Mouse (Mus musculus) gastrocnemius, postnatal 25 days (tissue): ENCODE data around the gene Stx8. TPM values are rescaled to one million over a fixed set of nuclear protein-coding genes. Genes with fewer than 3 reads are reported as not detected.

ENCODE experiments used
- DNase-seq: peaks from one replicate; pipeline ENCODE4 v3.0.0; 2022
- total RNA-seq, 2 experiments: library from RNA; stranded (reverse); gene quantifications; 1 replicate in 1 of 2; 2 replicates in 1 of 2; pipeline ENCODE4 v1.2.3; 2021

Gene Stx8
- total RNA-seq, 2 experiments from 2014 or later, result 22.4 to 23.0 TPM

DNA sequence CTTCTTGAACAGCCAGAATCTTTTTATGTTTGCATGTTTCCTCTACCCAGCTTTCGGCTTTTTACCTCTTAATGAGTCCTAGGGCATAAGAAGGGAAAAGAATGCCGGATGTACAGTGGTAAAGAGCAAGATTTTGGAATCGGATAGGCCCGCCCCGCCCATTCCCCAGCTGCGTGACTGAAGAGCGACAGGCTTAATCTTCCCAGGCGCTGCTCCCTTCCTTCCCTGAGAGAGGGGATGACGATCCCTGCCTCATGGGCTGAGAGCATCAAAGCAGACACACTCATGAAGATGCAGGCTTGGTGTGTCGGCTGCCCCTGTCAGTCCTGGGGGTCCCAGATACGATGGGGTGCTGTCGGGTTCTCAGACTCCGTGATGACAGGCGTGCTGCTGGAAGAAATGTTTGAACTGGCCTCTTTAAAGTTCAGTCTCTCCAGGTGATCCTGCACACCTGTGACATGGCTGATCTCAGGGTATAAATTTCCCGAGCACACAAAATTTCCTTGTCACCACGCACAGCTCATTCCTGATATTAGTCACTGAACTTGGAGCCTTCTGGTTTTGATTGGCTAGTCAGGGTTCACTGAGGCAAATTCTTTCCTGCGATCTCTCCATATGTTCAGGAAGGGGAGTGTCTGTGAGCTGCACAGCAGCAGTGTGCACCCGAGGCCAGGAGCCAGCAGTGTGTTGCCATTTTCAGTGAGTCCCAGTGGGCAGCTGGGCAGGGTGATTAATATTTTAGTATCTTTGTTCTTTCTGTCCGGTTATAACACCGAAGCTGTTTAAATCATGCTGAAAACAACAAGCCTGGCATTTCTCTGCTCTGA is 70.4 kb downstream of the Stx8 start:
- DNase-seq, result no peak

DNA sequence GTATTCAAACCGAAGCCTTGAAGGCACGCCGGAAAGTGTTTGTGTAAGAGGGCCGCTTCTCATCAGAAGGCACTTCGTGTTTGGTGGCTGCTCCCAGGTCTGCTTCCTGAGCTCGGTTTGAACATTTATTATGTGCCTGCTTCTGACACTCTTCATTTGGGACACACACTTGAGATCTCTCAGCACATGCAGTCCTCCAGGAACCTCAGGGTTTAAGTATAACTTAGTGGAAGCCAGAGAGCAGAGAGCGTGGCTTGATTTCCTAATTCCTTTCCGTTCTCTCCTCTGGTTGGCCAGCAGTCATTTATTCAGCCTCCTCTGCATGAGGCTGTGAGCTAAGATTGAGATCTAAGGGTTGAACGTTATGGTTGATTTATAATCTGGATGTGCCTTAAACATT is 71.1 kb downstream of the Stx8 start:
- DNase-seq, result no peak

DNA sequence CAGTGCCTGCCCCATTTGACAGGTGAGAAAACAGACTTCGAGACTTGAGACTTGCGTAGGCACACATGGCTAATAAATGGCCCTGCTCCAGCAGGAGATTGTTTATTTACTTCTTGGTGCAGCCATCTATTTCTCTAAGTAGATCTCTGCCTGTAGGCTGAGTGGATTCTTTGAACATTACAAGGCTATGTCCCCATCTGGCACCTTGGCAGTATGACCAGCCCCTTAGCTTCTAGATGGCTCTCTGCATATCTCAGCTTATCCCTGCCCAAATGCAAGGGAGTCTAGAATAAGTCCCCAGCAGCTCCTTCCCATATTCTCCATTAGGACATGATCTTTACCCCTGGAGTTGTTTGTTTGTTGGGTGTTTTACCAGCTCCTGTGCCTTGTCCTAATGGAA is 72.1 kb downstream of the Stx8 start:
- no peak for DNase-seq

DNA sequence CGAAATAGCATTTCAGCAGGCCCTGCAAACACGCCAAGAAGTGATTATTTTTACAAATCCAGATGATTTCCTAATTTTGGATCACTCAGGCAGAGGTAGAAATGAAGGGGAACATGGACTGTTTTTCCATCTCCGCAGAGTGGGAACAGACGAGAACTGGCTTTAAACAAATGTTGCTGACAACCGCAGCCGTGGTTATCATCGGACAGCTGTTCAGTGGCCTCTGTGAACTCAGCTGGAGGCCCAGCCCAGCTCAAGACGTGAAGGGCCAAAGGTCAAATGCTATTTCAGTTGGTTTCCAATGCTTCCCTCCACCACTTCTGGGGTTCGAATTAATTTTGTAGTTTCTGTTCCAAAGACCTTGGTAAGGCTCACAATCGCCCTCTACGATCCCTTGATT is 78.2 kb downstream of the Stx8 start:
- DNase-seq, result peak; percentile 59

DNA sequence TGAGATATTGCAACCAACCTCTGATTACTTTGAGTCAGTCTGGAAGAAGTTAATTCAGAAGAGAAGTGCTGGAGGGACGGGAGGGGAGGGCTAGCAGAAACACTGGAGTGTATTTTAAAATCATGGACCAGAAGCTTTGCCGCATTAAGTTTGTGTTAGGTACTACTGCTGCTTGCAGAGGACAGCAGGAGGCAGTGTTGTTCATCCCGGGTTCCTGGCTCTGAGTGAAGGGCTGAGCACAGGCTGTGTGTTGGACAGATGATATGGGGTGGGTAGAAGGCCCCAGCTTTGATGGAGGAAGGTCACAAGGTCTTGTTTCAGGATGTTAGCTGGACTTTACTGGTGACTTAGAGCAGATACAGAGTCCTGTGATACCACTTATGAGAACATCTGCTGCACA is 80.9 kb downstream of the Stx8 start:
- no peak for DNase-seq

DNA sequence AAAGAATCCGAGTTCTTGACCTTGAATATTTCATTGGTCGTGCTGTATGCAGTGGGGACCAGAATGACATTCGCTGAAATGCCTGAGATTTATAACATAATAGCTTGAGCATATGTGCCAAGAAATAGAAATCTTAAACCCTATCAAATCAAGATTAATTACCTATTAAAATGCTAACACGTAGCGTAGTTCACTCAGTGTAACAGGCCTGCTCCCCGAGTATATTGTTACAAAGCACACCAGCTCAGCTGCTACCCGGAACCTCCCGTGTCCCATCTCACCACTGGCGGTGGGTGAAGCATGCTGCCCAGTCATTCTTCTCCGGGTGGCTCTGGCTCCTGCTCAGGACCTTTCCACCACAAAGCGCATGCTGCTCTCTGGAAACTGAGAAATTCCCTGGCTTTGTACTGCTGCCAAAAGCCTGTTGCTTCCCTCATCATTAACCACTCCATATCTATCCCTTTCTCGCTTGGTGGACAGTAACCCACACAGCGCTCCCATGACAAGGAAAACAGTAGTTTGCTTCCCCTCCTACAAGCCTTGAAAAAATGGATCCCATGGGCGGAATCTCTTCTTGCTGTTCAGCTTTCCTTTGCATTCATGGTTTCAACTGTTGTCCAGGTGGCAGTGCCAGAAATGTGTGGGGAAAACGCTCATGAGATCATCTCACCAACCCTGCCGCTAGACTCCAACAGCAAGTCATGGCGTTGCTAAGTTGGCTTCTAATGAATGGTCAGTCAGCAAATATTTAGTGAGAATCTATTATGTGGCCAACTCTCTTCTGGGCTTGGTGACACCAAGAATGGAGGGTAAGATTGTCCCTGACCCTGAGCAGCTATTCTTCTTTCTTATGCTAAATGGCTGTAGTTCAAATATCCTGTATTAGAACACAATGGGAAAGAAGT is 83.5 kb downstream of the Stx8 start:
- no peak for DNase-seq

DNA sequence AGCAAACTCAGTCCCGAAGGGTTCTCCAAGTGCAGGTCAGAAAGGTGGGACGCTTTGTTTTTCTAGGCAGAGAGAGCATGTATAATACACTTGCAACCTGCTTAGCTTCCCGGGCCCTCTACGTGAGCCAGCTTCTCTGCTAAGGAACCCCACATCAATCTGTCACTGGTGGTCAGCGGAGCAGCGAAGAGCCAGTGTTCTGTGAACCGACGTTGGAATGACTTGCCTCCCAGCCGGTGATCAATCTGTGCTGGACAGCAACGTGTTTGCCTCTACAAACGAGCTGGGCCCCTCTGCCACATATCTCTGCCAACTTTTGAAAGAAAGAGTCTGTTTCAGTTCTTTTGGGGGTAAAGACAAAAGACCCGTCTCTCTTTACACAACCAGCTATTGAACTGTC is 84.7 kb downstream of the Stx8 start:
- DNase-seq, result no peak

DNA sequence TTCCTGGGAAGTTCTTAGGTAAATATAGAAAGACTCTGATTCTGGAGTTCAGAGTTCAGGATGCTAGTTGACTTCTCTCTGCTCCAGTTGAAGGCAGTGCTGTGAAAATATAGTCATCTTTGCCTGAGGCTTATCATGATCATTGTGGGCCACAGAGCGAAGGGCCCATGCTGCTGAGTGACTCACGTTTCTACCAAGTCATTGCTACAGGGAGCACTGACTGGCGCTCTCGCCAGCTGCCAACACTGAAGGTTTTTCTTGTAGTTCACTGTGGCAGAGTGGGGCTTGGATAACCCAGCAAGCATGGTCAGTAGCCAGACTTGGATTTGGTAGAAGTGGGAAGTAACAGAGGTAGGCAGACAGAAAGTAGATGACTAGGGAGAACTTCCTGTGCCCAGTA is 85.3 kb downstream of the Stx8 start:
- DNase-seq, result no peak

DNA sequence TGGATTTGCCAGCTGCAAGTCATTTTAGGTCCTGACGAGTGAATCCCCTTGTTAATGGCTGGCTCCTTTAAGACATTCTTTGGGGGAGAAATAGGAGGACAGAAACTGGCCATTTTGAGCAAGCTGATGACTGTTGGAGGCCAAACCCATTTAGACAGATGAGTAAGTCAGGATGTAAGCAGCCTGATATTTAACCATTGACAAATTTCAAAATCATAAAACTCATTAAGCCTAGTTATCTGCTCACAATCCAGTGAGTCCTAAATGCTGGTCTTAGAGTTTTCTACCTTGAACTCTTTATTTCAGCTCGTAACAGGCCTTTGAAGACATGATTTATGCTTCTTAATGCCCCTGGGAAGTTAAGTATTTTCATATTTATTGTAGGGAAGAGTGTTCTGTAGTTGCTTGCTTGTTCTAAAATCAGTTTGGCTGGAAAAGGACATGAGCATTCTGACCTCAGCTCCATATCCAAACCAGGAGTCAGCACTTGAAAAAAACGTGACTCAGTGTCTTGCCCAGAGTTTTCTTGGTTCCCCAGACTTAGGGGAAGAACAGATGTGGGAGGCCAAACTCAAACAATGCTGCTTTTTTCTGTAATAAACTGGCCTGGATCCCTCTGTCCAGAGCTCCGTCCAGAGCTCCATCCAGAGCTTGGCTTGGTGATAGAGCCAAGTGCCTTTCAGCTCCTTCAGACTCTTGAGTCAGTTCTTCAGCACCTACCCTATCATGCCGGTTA is 92.6 kb downstream of the Stx8 start:
- DNase-seq, result peak; percentile 47

DNA sequence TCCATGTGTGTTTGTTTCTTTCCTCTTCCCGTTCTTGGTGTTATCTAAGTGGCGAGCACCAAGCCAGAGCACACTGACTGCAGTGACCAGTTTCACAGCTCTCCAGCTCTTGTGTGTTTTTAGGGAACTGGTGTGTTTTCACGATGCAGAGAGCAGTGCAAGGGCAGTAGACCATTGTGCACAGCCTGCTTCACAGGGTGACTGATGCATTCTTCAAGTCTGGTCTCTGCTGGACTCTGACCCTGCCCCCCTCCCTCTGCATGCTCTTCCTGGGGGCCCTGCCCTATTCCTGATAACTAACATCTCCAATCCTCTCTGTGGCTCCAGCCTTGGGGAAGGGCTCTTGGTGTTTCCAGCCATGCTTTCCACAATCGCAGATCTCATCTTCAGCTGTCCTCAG is 94.7 kb downstream of the Stx8 start:
- DNase-seq, result no peak

DNA sequence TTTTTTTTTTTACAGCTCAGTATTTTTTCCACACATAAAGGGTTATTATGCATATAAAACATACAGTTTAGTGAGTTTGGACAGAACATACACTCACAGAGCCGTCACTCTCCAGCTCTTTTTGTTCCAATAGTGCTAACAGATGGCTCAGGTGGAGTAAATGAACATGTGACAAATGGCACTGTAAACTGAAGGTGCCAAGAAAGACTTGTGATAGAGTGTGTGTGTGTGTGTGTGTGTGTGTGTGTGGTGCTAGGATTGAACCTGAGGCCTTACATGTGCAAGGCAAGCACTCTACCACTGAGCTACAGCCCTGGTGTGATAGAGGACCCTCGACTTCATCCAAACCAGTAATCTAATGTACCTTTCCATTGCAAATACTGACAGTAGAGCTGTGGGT is 96.1 kb downstream of the Stx8 start:
- no peak for DNase-seq

DNA sequence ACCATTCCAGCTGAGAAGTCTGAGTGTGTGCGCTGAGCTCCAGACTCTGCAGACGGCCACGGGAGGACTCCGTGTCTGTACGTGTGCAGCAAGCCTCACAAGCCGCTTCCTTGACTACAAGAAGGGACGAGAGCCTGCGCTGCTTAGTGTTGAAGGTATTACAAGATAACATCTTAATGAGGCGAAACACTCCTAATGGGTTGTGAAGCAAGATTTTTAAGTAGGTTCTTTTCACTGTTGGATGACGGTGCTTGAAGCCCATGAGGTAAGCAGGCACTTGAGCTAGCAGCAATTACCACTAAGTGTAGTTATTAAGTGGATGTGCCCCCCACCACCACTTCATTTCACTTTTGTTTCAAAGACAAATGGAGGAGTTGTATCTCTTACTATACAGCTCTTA is 101.8 kb downstream of the Stx8 start:
- no peak for DNase-seq

DNA sequence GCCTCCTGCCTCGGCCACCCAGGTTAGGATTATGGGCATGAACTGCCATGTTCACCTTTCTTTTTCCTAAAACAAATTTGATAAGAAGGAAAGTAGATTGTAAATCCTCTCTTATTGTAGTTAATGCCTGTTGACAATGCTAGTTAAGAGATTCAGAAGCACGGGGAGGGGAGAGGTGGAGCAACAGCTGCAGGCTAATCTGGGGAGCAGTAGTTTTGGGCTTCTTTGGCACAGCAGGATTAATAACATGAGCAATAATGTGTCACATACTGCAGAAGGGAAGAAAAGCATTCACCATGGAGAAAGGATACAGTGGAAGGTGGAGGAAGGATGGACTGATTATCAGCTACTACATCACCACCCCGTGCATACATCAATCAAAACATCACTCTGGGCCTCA is 104.1 kb downstream of the Stx8 start:
- no peak for DNase-seq

DNA sequence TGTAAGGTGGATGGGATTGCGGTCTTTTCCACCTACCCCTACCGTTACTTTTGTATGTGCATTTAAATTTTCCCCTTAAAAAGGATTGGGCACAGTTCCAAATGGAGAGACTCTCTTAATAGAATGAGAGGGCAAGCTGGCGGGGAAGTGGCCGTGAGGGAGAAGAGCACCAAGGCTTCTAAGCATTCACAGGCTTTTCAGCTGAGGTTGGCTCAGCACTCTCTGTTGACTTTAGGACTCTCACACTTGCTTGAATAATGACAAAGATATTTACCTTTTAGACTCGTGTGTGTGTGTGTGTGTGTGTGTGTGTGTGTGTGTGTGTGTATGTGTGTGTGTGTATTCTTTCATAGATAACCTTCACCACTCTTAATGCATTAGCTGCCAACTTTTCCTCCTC is 105.8 kb downstream of the Stx8 start:
- no peak for DNase-seq

DNA sequence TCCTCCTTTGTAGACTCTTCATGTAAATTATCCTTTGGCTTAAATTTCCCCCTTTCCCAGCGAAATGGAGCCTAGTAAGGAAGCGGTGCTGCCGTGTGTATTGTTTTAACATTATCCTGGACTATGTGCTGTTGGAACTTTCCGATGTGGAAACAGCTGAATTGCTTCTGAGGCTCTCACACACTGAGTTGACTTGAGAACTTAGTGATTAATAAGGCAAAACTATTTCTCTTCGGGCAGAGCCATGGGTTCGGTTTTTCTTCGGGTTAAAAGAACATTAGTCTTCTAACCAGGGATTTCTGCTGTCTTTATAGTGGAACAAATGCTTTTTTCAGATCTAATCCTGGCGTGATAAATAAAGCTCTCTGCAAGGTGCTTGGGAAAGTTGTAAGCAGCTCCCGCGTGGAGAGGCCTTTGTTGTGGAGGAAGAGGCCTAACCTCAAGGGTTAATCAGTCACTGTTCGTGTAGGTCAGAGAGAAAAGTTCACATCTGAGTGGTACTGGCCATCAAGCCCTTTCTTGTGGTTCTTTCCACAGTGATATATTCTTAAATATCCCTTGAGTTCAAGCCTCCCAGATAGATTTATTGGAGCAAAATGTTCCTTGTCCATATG is 106.7 kb downstream of the Stx8 start:
- no peak for DNase-seq

DNA sequence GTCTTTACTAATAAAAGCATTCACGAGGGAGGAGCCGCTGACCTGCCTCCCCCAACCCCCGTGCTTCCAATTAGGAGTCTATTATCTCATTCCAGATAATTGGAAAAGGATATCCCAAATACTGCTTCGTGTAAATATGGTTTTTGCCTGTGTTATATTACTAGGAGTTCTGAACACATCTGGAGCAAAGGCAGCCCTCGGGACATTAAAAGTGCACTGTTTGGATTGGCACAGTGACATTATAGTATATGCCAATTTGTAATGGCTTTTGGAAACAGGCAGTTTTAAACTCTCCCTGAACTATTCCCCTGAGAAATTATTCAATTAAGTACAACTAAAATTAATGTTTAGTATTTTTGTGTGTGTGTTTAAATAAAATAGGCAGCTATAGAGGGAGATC is 108.7 kb downstream of the Stx8 start:
- no peak for DNase-seq

DNA sequence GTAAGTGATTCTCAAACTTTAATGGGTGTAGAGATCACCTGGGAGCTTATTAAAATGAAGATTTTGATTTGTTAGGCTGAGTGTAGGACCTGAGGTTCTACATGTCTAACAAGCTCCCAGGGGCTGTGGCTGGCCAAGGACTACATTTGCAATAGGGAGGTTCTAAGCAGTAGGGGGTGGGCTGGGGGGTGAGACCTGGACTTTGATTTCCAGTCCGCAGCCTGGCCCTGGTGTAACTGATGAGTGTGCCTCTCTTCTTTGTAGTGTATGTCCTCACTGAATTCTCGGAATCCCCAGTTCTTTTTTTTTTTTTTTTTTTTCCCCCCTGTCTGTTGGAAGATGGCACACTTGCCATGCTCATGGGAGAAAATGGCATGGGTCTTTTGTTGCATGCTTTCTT is 109.3 kb downstream of the Stx8 start:
- no peak for DNase-seq

DNA sequence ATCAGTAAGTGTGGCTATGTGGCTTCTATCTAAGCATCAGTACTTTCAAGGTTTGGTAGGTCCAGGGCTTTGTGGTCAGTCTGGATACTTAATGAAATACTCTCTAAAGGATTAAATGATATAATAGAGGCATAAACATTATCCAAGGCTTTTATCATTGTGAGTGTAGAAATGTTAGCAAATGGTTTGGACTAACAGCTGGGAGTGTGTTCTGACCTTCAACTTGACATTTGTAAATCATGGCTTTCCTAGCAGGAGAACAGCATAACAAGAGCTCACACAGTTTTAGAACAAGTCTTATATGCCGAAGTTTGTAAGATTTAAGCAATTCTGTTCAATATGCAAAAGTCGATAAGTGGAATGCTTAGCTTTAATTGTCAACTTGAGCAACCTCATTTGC is 113.8 kb downstream of the Stx8 start:
- DNase-seq, result no peak

DNA sequence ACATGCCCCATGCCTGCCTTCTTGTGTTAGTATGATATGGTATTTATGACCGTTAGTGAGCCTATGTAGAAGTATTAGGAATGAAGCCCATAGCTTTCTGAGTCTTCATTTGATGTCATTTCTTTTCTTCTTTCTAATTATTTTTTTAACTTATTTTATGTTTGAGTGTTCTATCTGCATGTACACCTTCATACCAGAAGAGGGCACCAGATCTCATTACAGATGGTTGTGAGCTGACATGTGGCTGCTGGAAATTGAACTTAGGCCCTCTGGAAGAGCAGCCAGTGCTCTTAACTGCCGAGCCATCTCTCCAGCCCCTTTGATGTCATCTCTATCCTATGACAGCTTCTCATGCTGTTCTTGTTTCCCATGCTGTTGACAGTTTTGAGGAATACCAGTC is 115.0 kb downstream of the Stx8 start:
- no peak for DNase-seq

DNA sequence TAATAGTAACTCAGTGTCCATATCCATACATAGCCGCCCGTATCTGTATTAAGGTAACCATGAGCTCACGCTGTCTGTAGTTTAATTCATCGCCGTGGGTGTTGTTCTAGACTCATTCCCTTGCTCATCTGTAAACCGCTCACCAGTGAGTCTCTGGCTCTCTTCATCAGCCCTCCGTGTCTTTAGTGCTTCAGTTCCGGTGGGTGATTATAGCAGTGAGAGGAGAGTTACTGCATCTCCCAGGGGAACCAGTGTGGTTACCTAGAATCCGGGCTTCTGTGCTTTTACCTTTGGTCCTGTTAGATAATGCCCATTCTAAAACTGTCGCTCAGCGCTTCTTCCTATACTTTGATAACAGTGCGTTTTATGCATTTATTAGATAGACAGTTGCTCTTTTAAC is 116.8 kb downstream of the Stx8 start:
- DNase-seq, result no peak

DNA sequence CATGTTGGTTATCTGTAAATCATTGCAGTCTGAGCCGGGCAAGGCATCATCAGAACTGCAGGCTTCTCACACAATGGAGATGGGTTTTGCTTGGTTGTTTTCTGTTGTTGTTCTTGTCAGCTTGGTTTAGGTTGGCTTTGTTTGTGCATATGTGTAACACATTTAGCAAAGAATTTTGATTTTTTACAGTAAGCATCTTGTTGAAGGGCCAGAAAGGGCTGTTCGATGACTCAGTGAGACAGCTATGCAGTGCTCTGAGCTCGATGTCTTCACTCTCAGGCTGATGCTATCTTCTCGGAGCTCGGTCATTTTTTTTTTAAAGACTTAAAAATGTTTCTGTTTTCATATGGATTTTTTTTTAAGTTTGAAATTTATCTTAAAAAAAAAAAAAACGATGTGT is 117.6 kb downstream of the Stx8 start:
- no peak for DNase-seq

DNA sequence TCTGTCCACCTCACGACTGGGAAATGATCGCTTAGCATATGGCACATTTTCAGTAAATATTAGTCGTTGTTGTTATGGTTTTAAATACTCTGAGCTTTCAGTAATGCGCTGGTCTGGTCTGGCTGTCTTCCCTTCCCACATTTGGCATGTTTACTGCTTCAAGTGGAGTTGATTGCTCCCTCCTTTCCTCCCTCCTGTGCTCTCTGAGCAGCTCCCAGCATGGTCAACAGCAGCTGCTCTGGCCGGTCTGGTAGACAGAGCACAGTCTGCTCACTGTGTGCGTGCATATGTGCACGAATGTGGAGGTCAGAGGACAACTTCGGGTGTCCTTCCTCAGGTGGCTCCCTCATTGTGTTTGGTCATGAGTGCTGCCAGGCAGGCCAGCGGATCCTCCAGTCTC is 120.2 kb downstream of the Stx8 start:
- peak; percentile 30 for DNase-seq
